Mouse (Mus musculus) heart, embryonic 14.5 days (tissue): ENCODE measurements at regions not wholly inside any gene's neighbourhood (a gene's known extent, or its start where the extent isn't known, plus 50 kb on each side); places are given as distances from the start of the nearest gene placed in this dataset.
A peak's percentile ranks its signal among the peaks of the same experiment; 100 is the strongest.

ENCODE experiments used
- ATAC-seq: fragments of 200-750 bp; cut with Nextera tagmentation; 2 replicates; pipeline ENCODE4 v1.8.0; 2017; ENCODE audit warnings: low read depth, moderate TSS enrichment; ENCODE audit not compliant: insufficient number of reproducible peaks, insufficient read depth, low FRiP score
- H3K27ac ChIP-seq, 2 experiments: fragments of 200-500 bp in 1 of 2; fragments of 300-500 bp in 1 of 2; sonication (generic) in 1 of 2; replicated peaks in 1 of 2; 2 replicates each; pipeline ENCODE4 v1.5.1; 2012 to 2014; ENCODE audit warnings: low read depth in 2 of 2, low read length in 2 of 2, control low read depth in 1 of 2, mild to moderate bottlenecking in 1 of 2, mixed read lengths in 1 of 2; ENCODE audit not compliant: control insufficient read depth in 1 of 2, insufficient read depth in 1 of 2
- H3K27me3 ChIP-seq: fragments of 300-500 bp; sonication (generic); 2 replicates; pipeline ENCODE4 v1.6.1; 2014; ENCODE audit warnings: mild to moderate bottlenecking, low read length, control low read depth; ENCODE audit not compliant: control insufficient read depth, insufficient read depth
- H3K36me3 ChIP-seq: fragments of 300-500 bp; sonication (generic); 2 replicates; pipeline ENCODE4 v1.6.1; 2014; ENCODE audit warnings: mild to moderate bottlenecking, control low read depth, low read length, mixed read lengths; ENCODE audit not compliant: control insufficient read depth, insufficient read depth
- H3K4me1 ChIP-seq, 2 experiments: fragments of 200-500 bp in 1 of 2; fragments of 300-500 bp in 1 of 2; sonication (generic) in 1 of 2; 2 replicates each; pipeline ENCODE4 v1.6.1; 2012 to 2014; ENCODE audit warnings: low read length in 2 of 2, control low read depth in 1 of 2, mixed read lengths in 1 of 2; ENCODE audit not compliant: control insufficient read depth in 2 of 2, insufficient read depth in 2 of 2
- H3K4me2 ChIP-seq: fragments of 300-500 bp; sonication (generic); 2 replicates; pipeline ENCODE4 v1.6.1; 2014; ENCODE audit warnings: mild to moderate bottlenecking, low read length
- H3K4me3 ChIP-seq, 2 experiments: fragments of 200-500 bp in 1 of 2; fragments of 300-500 bp in 1 of 2; sonication (generic) in 1 of 2; 2 replicates each; pipeline ENCODE4 v1.5.1; 2012 to 2014; ENCODE audit warnings: low read length in 2 of 2, mild to moderate bottlenecking in 2 of 2, control low read depth in 1 of 2, low read depth in 1 of 2, moderate library complexity in 1 of 2; ENCODE audit not compliant: control insufficient read depth in 1 of 2, insufficient read depth in 1 of 2
- H3K9ac ChIP-seq: fragments of 300-500 bp; sonication (generic); 2 replicates; pipeline ENCODE4 v1.6.1; 2014; ENCODE audit warnings: mild to moderate bottlenecking, low read length
- H3K9me3 ChIP-seq: fragments of 300-500 bp; sonication (generic); 2 replicates; pipeline ENCODE4 v1.6.1; 2016; ENCODE audit warnings: low read length, control low read depth; ENCODE audit not compliant: control insufficient read depth
- WGBS: fragments of 180-500 bp; shearing (Covaris S2); extraction: QIAGEN DNeasy Blood & Tissue Kit; methylation state at CpG from one replicate; pipeline ENCODE4 v1.1.7; 2014; 5-methylcytosine and 5-hydroxymethylcytosine counted together

- no peaks in the 10 kb centered on the region for H3K4me1 ChIP-seq
- no peak overlapping the region for H3K4me2 ChIP-seq
- 64% methylated on average over 9 of the region's 9 CpGs for WGBS
- no peaks in the 10 kb centered on the region for H3K9me3 ChIP-seq
- no peak overlapping the region for H3K27ac ChIP-seq
- H3K36me3 ChIP-seq = no peaks in the 10 kb centered on the region
- no peaks in the 10 kb centered on the region for H3K27me3 ChIP-seq
- H3K4me3 ChIP-seq = no peak overlapping the region
- no peak for ATAC-seq
- H3K9ac ChIP-seq = no peak overlapping the region
These were observed 89.3 kb upstream of the Rbms1 start for GRCm38 (mm10) chr2:61052296-61052695.

DNA sequence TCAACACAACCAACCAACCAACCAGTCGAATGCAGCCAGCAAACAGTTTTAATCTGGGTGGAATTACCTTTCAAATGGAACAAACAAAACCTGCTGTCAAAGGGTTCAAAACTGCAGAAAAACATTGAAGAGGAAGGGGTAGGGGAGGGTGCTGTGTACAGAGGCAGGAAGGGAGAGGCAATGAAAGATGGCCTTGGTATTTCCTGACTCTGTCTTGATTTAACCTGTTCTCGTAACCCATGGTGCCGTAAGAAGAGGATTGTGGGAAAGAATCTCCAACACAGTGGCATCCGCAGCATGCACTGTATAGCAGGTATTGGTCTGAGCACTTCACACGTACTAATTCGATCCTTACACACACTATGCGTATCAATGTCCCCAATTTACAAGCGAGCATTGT is 88.8 kb upstream of the Rbms1 start:
- H3K4me2 ChIP-seq = no peak overlapping the region
- H3K4me3 ChIP-seq = no peak overlapping the region
- no peak overlapping the region for H3K27ac ChIP-seq
- no peaks in the 10 kb centered on the region for H3K36me3 ChIP-seq
- H3K9ac ChIP-seq = no peak overlapping the region
- H3K27me3 ChIP-seq = no peaks in the 10 kb centered on the region
- no peaks in the 10 kb centered on the region for H3K4me1 ChIP-seq
- 78% methylated on average over 8 of the region's 8 CpGs for WGBS
- H3K9me3 ChIP-seq = no peaks in the 10 kb centered on the region
- ATAC-seq = no peak

DNA sequence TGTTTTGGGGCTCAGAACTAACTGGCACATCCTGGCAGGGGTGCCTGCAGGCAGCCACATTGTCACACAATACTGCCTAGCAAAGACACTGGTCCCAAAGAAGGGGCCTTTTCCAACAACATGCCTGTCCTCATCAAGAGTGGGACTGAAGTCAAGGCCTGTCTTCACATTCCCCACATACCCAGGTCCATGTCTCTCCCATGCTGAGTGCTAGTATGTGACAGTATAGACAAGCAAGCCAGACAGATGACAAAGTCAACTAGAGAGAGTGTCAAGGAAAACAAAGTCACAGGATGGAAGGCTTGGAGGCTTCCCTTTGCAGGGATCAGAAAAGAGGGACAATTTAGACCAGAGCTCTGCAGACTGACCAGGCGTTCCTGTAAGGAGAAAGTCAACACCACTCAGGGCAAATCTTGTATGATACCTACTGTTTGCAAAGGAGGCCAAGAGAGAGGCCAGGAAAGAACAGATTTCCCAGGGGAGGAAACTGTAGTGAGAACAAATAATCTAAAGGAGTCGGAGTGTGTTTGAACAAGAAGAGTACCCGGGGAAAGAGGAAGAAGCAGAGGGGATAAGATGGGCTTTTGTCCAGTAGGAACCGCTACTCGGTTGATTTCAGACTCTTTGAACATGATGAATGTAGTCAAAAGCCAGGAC is 83.2 kb upstream of the Rbms1 start:
- 56% methylated on average over 5 of the region's 5 CpGs for WGBS
- no peak overlapping the region for H3K4me2 ChIP-seq
- peaks cover 12 to 16% of the 10 kb centered on the region in 2 experiments for H3K4me1 ChIP-seq
- ATAC-seq = peak; percentile 59
- H3K27me3 ChIP-seq = no peaks in the 10 kb centered on the region
- peak overlapping the region; percentile 4 to 50; a peak in 3 of 4 replicates for H3K27ac ChIP-seq
- no peak overlapping the region for H3K4me3 ChIP-seq
- no peak overlapping the region for H3K9ac ChIP-seq
- H3K36me3 ChIP-seq = no peaks in the 10 kb centered on the region
- H3K9me3 ChIP-seq = no peaks in the 10 kb centered on the region

GRCm38 (mm10) chr2:61045467-61045866 is 82.5 kb upstream of the Rbms1 start:
- 54% methylated on average over 6 of the region's 6 CpGs for WGBS
- Histone ChIP-seq H3K4me2 (no peak overlapping the region), H3K27ac (peak overlapping the region; percentile 15 to 53; a peak in 3 of 4 replicates), H3K27me3 (no peaks in the 10 kb centered on the region), H3K4me1 (peaks cover 12 to 16% of the 10 kb centered on the region in 2 experiments), H3K36me3 (no peaks in the 10 kb centered on the region), H3K9ac (no peak overlapping the region), H3K4me3 (no peak overlapping the region), H3K9me3 (no peaks in the 10 kb centered on the region)
- ATAC-seq = peak; percentile 50; the same call in 1 of the 2 replicates

DNA sequence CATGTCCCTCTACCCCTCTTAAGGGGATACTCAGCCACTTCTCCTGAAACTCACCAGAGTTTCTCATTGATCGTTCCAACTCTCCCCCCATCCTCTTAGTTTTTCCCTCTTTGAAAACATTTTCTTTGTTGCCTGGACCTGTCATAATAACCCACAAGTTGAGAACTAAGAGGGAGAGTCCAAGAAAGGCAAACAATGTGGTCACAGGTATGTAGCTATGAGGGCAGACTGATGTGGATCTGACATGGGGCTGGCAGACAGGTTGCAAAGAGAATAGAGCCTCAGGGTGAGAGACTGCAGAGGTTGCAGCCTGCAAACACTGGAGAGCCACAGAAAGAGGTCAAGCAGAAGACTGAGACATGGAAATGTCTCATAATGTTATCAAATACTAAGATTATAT is 69.9 kb upstream of the Rbms1 start:
- Histone ChIP-seq H3K9ac (no peak overlapping the region), H3K27ac (no peak overlapping the region), H3K36me3 (no peaks in the 10 kb centered on the region), H3K4me2 (no peak overlapping the region), H3K4me1 (no peaks in the 10 kb centered on the region), H3K9me3 (no peaks in the 10 kb centered on the region), H3K27me3 (no peaks in the 10 kb centered on the region), H3K4me3 (no peak overlapping the region)
- WGBS = 88% methylated on average over 1 of the region's 1 CpGs
- no peak for ATAC-seq

- Histone ChIP-seq H3K9me3 (0 out of 2 replicates have a peak, but pooled peaks cover 2% of the 10 kb centered on the region), H3K4me2 (no peak overlapping the region), H3K36me3 (no peaks in the 10 kb centered on the region), H3K4me1 (no peaks in the 10 kb centered on the region), H3K27me3 (no peaks in the 10 kb centered on the region), H3K9ac (no peak overlapping the region), H3K4me3 (no peak overlapping the region), H3K27ac (no peak overlapping the region)
- WGBS = 90% methylated on average over 2 of the region's 2 CpGs
- no peak for ATAC-seq
These were observed 66.7 kb upstream of the Rbms1 start for GRCm38 (mm10) chr2:61029706-61030105.

GRCm38 (mm10) chr2:61028578-61028977 is 65.6 kb upstream of the Rbms1 start:
- H3K4me3 ChIP-seq = no peak overlapping the region
- no peak for ATAC-seq
- H3K4me1 ChIP-seq = no peaks in the 10 kb centered on the region
- WGBS = 80% methylated on average over 2 of the region's 2 CpGs
- no peaks in the 10 kb centered on the region for H3K36me3 ChIP-seq
- H3K9me3 ChIP-seq = 0 out of 2 replicates have a peak, but pooled peaks cover 2% of the 10 kb centered on the region
- H3K27ac ChIP-seq = no peak overlapping the region
- no peak overlapping the region for H3K9ac ChIP-seq
- H3K4me2 ChIP-seq = no peak overlapping the region
- no peaks in the 10 kb centered on the region for H3K27me3 ChIP-seq

- no peak overlapping the region for H3K4me3 ChIP-seq
- no peak overlapping the region for H3K4me2 ChIP-seq
- H3K36me3 ChIP-seq = no peaks in the 10 kb centered on the region
- no peak for ATAC-seq
- 0 out of 2 replicates have a peak, but pooled peaks cover 2% of the 10 kb centered on the region for H3K9me3 ChIP-seq
- WGBS = 81% methylated on average over 4 of the region's 4 CpGs
- no peaks in the 10 kb centered on the region for H3K27me3 ChIP-seq
- no peaks in the 10 kb centered on the region for H3K4me1 ChIP-seq
- H3K9ac ChIP-seq = no peak overlapping the region
- H3K27ac ChIP-seq = no peak overlapping the region
These were observed 64.7 kb upstream of the Rbms1 start for GRCm38 (mm10) chr2:61027686-61028085.
